Mouse (Mus musculus) urinary bladder, postnatal 25 days (tissue): Measurements from ENCODE around the gene Col25a1.

Experiments used
- DNase-seq: peaks from one replicate; pipeline ENCODE4 v3.0.0; 2022; ENCODE audit warnings: low spot score

The Col25a1 gene

GRCm38 (mm10) chr3:130378626-130379025 is 247.3 kb downstream of the Col25a1 start:
- DNase-seq, result no peak

GRCm38 (mm10) chr3:130380299-130380845 is 249.1 kb downstream of the Col25a1 start:
- no peak for DNase-seq

GRCm38 (mm10) chr3:130381691-130382090 is 250.4 kb downstream of the Col25a1 start:
- no peak for DNase-seq

- no peak for DNase-seq
Measured at GRCm38 (mm10) chr3:130385856-130386255, 254.6 kb downstream of the Col25a1 start.

GRCm38 (mm10) chr3:130387156-130387555 is 255.9 kb downstream of the Col25a1 start:
- DNase-seq, result no peak

GRCm38 (mm10) chr3:130389261-130389975 is 258.1 kb downstream of the Col25a1 start:
- no peak for DNase-seq

GRCm38 (mm10) chr3:130396636-130397035 is 265.3 kb downstream of the Col25a1 start:
- DNase-seq, result no peak

- no peak for DNase-seq
Measured at GRCm38 (mm10) chr3:130400716-130401559, 269.6 kb downstream of the Col25a1 start.

- DNase-seq, result no peak
Measured at GRCm38 (mm10) chr3:130401560-130401852, 270.2 kb downstream of the Col25a1 start.

GRCm38 (mm10) chr3:130404525-130405409 is 273.5 kb downstream of the Col25a1 start:
- no peak for DNase-seq

- no peak for DNase-seq
Measured at GRCm38 (mm10) chr3:130407201-130407600, 275.9 kb downstream of the Col25a1 start.

- DNase-seq, result no peak
Measured at GRCm38 (mm10) chr3:130413239-130413638, 281.9 kb downstream of the Col25a1 start.

- no peak for DNase-seq
Measured at GRCm38 (mm10) chr3:130418951-130419350, 287.6 kb downstream of the Col25a1 start.

GRCm38 (mm10) chr3:130428796-130429195 is 297.5 kb downstream of the Col25a1 start:
- DNase-seq, result no peak

GRCm38 (mm10) chr3:130430052-130430451 is 298.8 kb downstream of the Col25a1 start:
- DNase-seq, result no peak

GRCm38 (mm10) chr3:130432818-130433217 is 301.5 kb downstream of the Col25a1 start:
- no peak for DNase-seq

- DNase-seq, result no peak
Measured at GRCm38 (mm10) chr3:130436956-130437355, 305.7 kb downstream of the Col25a1 start.

GRCm38 (mm10) chr3:130439767-130440166 is 308.5 kb downstream of the Col25a1 start:
- DNase-seq, result no peak

GRCm38 (mm10) chr3:130440689-130441088 is 309.4 kb downstream of the Col25a1 start:
- no peak for DNase-seq

- DNase-seq, result no peak
Measured at GRCm38 (mm10) chr3:130443842-130444627, 312.7 kb downstream of the Col25a1 start.

- no peak for DNase-seq
Measured at GRCm38 (mm10) chr3:130449864-130450263, 318.6 kb downstream of the Col25a1 start.
